Mouse (Mus musculus) cerebral cortex, adult 2 months (tissue): ENCODE measurements around the gene Fem1a.

Experiments
- WGBS: fragments of 180-500 bp; shearing (Covaris S2); methylation state at CpG from one replicate; pipeline ENCODE4 v1.1.7; 2018; 5-methylcytosine and 5-hydroxymethylcytosine counted together

Fem1a gene

GRCm38 (mm10) chr17:56256239-56256881 is at the start of gene Fem1a:
TSS of gene Fem1a (plus strand) at chr17:56256810.
- under 1% methylated on average over 28 of the region's 28 CpGs for WGBS

DNA sequence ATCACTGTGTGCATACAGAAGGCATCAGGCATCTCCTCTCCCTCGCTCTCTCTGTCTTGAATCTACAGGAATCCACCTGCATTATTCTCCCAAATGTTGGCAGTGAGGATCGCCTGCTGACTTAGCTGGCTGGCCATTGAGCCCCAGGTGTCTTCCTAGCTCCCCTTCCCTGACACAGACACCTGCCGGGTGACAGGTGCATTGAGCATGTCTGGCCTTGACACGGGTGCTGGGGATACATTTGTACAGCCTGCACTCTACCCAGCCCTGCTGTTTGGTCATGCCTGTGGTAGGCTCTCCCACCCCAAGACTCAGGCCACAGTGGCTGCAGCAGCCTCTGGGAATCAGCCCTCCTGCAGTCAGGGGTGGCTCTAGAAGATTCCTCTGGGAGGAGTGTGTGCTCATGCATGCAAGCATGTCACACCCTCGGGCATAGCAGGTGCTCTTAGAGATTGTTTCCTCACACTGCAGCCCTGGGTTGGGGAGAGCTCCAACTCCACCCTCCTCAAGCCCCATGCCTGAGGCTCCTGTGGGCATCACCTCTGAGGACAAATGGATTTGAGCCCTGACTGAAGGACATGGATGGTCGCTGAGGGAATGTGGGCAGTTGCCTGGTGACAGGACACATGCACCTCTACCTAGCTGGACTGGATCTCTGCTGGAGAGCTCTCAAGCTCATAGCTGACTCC is 49.5 kb upstream of the Fem1a start:
- WGBS, result 84% methylated on average over 6 of the region's 6 CpGs

- 92% methylated on average over 9 of the region's 9 CpGs for WGBS
Observed at GRCm38 (mm10) chr17:56207963-56208530, 48.6 kb upstream of the Fem1a start.

DNA sequence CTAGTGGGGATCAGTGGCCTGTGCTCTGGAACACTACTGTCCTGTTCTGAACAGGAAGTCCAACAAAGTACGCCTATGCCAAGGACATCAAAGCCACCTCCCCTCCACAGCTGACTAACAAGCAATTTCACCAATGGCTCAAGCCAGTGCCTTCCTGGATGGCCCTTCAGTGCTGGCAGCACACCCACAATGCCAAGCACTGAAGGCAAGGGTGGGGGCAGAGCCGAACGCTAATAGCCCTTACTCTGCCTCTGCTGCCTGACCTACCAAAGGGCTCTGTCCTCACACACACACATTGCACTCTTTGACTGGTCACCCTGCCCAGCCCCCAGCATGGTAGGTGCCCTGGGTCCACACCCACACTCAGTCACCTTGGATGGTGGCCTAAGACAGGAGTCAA is 47.8 kb upstream of the Fem1a start:
- 70% methylated on average over 3 of the region's 3 CpGs for WGBS

GRCm38 (mm10) chr17:56211090-56211489 is 45.5 kb upstream of the Fem1a start:
- 69% methylated on average over 2 of the region's 2 CpGs for WGBS

DNA sequence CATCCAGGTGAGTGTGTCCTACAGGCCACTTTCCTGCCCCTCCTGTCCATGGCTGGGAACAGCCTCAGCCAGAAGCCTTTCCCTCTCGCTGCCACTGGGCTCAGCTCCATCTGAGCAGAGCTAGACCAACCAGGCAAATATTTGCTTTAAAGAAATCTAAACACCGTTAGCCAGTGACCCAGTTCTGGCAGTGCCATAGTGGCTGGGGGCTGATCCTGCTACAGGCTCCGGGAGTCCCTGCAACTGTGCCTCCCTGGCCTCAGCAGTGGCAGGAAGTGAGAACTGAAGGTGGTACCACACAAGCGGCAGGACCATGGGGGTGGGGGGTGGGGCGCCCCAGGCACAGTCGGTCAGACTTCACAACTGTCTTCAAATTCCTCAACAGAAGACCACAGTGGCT is 43.9 kb upstream of the Fem1a start:
- WGBS, result 43% methylated on average over 6 of the region's 6 CpGs

DNA sequence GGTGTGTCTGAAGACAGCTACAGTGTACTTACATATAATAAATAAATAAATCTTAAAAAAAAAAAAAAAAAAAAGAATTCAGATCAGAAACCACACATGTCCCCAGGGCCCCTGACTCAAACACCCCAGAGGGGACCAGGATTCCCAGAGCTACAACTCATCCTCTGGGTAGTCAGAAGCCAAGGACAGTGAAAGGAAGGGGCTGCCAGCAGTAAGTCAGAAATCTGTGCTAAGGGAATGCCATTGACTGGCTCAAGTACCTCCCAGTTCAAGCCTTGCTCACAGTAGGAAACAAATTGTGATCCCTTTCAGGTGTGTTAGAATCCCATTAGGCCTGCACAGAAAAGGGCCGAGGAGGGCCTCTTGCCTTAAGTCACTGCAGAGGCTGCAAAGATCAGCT is 42.4 kb upstream of the Fem1a start:
- WGBS, result 83% methylated on average over 1 of the region's 1 CpGs

GRCm38 (mm10) chr17:56217670-56218069 is 38.9 kb upstream of the Fem1a start:
- 44% methylated on average over 13 of the region's 13 CpGs for WGBS

GRCm38 (mm10) chr17:56218377-56219191 is 38.0 kb upstream of the Fem1a start, which contains the start of gene Dpp9:
TSS of gene Dpp9 (minus strand) at chr17:56218905.
- under 1% methylated on average over 75 of the region's 78 CpGs for WGBS

GRCm38 (mm10) chr17:56219251-56219650 is 37.4 kb upstream of the Fem1a start:
- WGBS, result 41% methylated on average over 12 of the region's 12 CpGs

- 64% methylated on average over 3 of the region's 3 CpGs for WGBS
Observed at GRCm38 (mm10) chr17:56219805-56220204, 36.8 kb upstream of the Fem1a start.

DNA sequence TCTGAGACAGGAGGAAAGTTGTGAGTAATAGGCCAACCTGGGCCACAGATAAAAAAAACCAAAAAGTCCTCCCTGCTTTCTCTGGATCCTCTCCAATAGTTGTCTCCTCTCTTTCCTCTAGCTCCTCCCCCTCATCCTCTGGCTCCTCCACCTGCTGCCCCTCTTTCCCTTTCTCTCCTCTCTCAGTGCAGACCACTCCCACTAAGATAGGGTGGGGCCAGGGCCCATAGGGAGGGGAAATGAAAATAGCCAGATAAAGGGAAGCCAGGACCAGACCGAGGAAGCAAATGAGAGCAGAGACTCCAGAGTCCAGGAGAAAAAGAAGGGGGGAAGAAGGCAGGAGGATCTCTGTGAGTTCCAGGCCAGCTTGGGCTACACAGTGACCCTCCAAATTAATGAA is 31.7 kb upstream of the Fem1a start:
- whole genome bisulfite sequencing, result 43% methylated on average over 1 of the region's 1 CpGs

- WGBS, result 63% methylated on average over 3 of the region's 3 CpGs
Observed at GRCm38 (mm10) chr17:56226566-56226965, 30.0 kb upstream of the Fem1a start.

GRCm38 (mm10) chr17:56229943-56230342 is 26.7 kb upstream of the Fem1a start:
- 27% methylated on average over 10 of the region's 10 CpGs for WGBS

GRCm38 (mm10) chr17:56233389-56233788 is 23.2 kb upstream of the Fem1a start:
- WGBS, result 40% methylated on average over 8 of the region's 8 CpGs

- 2% methylated on average over 14 of the region's 14 CpGs for WGBS
Observed at GRCm38 (mm10) chr17:56233818-56234469, 22.7 kb upstream of the Fem1a start.

GRCm38 (mm10) chr17:56241541-56242401 is 14.8 kb upstream of the Fem1a start:
- WGBS, result under 1% methylated on average over 33 of the region's 33 CpGs

DNA sequence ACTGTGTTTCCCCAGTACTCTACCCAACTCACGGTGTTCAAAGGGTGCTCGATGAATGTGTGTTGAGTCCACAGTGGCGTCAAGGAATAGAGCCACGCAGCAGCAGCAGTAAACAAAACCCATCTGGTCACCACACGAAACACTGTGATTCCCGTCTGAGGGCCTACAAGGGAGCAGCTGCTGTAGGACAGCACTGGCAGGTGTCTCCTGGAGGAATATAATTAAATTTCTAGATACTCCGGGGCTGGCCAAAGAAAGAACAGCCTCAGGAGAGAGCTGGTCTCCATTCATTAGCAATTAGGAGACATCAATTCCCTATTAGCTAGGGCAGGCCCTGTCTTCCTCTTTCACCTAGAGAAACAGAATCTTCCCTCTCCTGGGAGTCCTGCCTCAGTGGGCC is 11.0 kb upstream of the Fem1a start:
- 54% methylated on average over 7 of the region's 7 CpGs for whole genome bisulfite sequencing

DNA sequence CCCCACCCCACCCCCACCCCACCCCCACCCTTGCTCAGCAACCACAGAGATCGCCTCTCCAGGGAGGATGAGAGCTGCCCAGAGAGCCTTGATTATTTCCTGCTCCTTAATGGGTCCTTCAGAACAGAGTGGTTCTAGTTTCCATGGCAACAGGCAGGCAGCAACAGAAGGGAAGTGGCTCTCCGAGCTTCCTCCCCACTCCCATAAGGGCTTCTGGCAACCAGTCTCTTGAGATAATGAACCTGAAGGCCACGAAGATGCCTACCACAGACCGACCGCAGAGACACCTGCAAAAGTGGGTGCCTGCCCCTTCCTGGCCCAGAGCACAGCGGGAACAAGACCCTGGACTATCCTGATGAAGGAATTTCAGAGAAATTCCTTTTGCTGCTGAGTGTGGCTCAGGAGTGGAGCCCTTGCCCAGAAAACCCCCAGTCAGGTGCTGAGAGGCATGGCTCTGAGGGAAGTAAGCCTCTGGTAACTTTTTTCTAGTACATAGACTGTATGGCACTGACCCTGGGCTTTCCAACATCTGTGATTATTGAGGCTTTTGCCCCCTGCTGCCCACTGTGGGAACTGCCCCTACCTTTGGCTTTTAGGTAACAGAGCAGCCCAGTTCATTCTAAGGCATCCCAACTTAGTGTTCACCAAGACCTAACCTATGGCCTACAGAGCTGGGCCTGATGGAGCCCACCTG is 5.3 kb upstream of the Fem1a start:
- 11% methylated on average over 6 of the region's 6 CpGs for WGBS

- 84% methylated on average over 4 of the region's 4 CpGs for WGBS
Observed at GRCm38 (mm10) chr17:56254695-56255094, 1.9 kb upstream of the Fem1a start.
